In the genomic region with DNA sequence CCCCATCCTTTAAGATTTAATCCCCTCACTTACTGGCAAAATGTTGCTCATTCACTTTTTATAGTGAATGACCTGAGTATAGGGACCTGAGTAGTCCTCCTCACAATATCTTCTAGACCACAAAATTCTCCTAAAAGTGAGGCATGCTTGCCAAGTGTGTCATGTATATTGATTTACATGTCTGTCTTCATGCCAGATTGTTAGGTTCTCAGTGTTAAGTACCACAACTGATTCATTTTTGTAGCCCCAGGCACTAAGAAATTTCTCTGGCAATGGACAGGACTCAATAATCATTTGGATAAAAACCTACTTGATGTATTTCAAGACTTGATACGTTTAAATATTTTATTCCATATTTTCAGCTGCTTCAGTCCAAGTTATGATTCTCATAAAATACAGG, we compare ENCODE assay signal across 24 mouse cellular contexts. TPM values are rescaled to one million over a fixed set of nuclear protein-coding genes. Genes with fewer than 3 reads are reported as not detected.
DNase-seq lines count a peak whose midpoint lies in the region; ATAC-seq and TF ChIP-seq lines count a peak whose summit lies in the region.
"Had no signal": no experiment of that assay in that cellular context is flagged by ENCODE, and none has a peak within 500 bp of the region (broad histone marks: within the 10 kb centered on the region; RNA-seq: fewer than 3 reads in every experiment).

No protein-coding gene starts in this region.

- H3K27ac ChIP-seq in midbrain, embryonic 11.5 days (ENCODE audit: low read depth, low read length): no peak overlapping the region
- H3K27ac ChIP-seq in midbrain, postnatal 0 days (ENCODE audit: low read depth, low read length): no peak overlapping the region

- H3K4me3 ChIP-seq in midbrain, embryonic 11.5 days (ENCODE audit: low read depth, low read length): no peak overlapping the region
- H3K4me3 ChIP-seq in midbrain, postnatal 0 days (ENCODE audit: low read depth, low read length): no peak overlapping the region

- H3K4me2 ChIP-seq in midbrain, embryonic 11.5 days: no peak overlapping the region
- no peak overlapping the region for H3K4me2 ChIP-seq in midbrain, postnatal 0 days (ENCODE audit: low read depth, low read length, poor library complexity, severe bottlenecking)

- H3K9me3 ChIP-seq in midbrain, embryonic 11.5 days (ENCODE audit: control insufficient read depth, low read length): no peaks in the 10 kb centered on the region
- H3K9me3 ChIP-seq in midbrain, postnatal 0 days (ENCODE audit: low read length): no peaks in the 10 kb centered on the region
- H3K9me3 ChIP-seq: G1E had no signal

- no peak for ATAC-seq in midbrain, embryonic 11.5 days (ENCODE audit: low FRiP score)
- ATAC-seq in midbrain, postnatal 0 days (ENCODE audit: low FRiP score): no peak
- ATAC-seq: activated CD4-positive, CD25-positive, alpha-beta regulatory T cell, adult 4 months; CD4-positive, CD25-positive, alpha-beta regulatory T cell, adult 4 months; Patski had no signal

- TF ChIP-seq CTCF in midbrain, postnatal 0 days (IDR thresholded peaks at IDR 0.05): no peak

- no peak overlapping the region for H3K9ac ChIP-seq in midbrain, embryonic 11.5 days (ENCODE audit: low read length)
- H3K9ac ChIP-seq in midbrain, postnatal 0 days (replicated peaks; ENCODE audit: low read length, poor library complexity, severe bottlenecking): no peak overlapping the region

- H3K27me3 ChIP-seq in midbrain, embryonic 11.5 days (ENCODE audit: control insufficient read depth, insufficient read depth, low read length): no peaks in the 10 kb centered on the region; the same call in 1 of the 2 replicates
- H3K27me3 ChIP-seq in midbrain, postnatal 0 days (ENCODE audit: insufficient read depth, low read length): no peaks in the 10 kb centered on the region
- H3K27me3 ChIP-seq: CH12.LX, Patski had no signal

- H3K36me3 ChIP-seq in midbrain, embryonic 11.5 days (ENCODE audit: control insufficient read depth, insufficient read depth, low read length): no peaks in the 10 kb centered on the region
- no peaks in the 10 kb centered on the region for H3K36me3 ChIP-seq in midbrain, postnatal 0 days (ENCODE audit: insufficient read depth, low read length)
- H3K36me3 ChIP-seq: G1E had no signal

- 89% methylated on average over 1 of the region's 1 CpGs for WGBS in midbrain, embryonic 11.5 days
- 82% methylated on average over 1 of the region's 1 CpGs for WGBS in midbrain, postnatal 0 days

- peak; percentile 56 for DNase-seq in midbrain, embryonic 11.5 days (ENCODE audit: low spot score, missing footprints)
- DNase-seq in midbrain, postnatal 0 days (ENCODE audit: low spot score): no peak
- DNase-seq in 3T3-L1 (ENCODE audit: low read depth, low spot score): peak; percentile 75
- DNase-seq in NIH3T3 (ENCODE audit: low read depth): peak; percentile 82
- DNase-seq in kidney, adult 9 months: no peak
- DNase-seq in neural tube, embryonic 10.5 days (ENCODE audit: extremely low spot score, low spot score): no peak
- DNase-seq: adrenal gland, adult 2 months; adrenal gland, adult 8-10 months; adrenal gland, postnatal 10 days; adrenal gland, postnatal 14 days; adrenal gland, postnatal 25 days; adrenal gland, postnatal 36 days; B cell, adult 2 months; cerebellum, adult 11 months; cerebellum, adult 11-12 months; cerebellum, adult 18-20 months; cerebellum, adult 2 months; cerebellum, adult 8-10 months had no signal

- no peaks in the 10 kb centered on the region for H3K4me1 ChIP-seq in midbrain, embryonic 11.5 days (ENCODE audit: control insufficient read depth, insufficient read depth, low read length)
- H3K4me1 ChIP-seq in midbrain, postnatal 0 days (ENCODE audit: insufficient read depth, low read length): no peaks in the 10 kb centered on the region

RNA-seq across cellular contexts. Expression of a gene that starts 8.5 kb away (rescaled TPM):
- 1.1 and 1.6 TPM in 2 replicates for polyA plus RNA-seq in midbrain, embryonic 11.5 days (2014; fragmentation: Nextera tagmentation; extraction: Ambion mirVana)
- total RNA-seq in midbrain, postnatal 0 days (2014; rRNA removed): 3.0 and 3.2 TPM in 2 replicates
- 0.46 and 0.47 TPM in 2 replicates for polyA plus RNA-seq in midbrain, postnatal 0 days (2015; fragmentation: Nextera tagmentation; extraction: Ambion mirVana)
- total RNA-seq: MEL had no signal
- polyA plus RNA-seq: activated CD4-positive, CD25-positive, alpha-beta regulatory T cell, adult 4 months; G1E had no signal

Comparison
In these comparisons a context has a peak if more than half of its experiments do, and no peak if none do; other contexts are left out.
1. DNase-seq: peak in midbrain, embryonic 11.5 days (single experiment), 3T3-L1 (single experiment) and NIH3T3 (single experiment); none in midbrain, postnatal 0 days (single experiment), kidney, adult 9 months (single experiment) and neural tube, embryonic 10.5 days (single experiment).